Mouse (Mus musculus): ENCODE measurements around the gene Enox1. TPM values are rescaled to one million over a fixed set of nuclear protein-coding genes. Genes with fewer than 3 reads are reported as not detected.

Gene Enox1
- polyA plus RNA-seq, 1 experiment from 2014 or later: 19.8 TPM

DNA sequence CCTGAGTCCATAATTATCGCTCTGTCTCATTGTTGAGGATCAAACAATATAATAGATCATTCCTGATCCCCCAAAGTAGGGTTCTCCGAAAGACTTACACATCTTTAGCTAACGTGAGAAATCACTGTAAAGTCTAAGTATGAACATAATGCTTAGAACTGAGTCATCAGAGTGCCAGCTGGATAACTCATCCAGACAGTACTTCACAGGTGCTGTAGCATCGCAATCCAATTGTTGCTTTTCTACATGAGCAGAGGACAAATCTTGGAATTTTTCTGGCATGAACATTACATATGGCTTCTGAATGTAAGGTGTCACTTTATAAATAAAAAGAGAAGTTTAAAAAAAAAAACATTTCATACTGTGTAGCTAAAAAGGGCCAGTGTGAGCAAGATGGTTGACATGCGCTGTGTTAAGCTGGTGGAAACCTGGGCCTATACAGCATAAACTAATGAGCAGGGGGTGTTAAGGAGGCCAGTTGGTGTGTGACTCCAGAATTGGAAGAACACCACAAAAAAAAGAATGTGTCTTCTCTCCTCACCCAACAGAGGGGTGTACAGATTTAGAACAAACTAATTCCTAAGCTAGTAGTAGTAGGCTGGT is 588.2 kb downstream of the Enox1 start:
- no peak for ATAC-seq (ENCODE audit: insufficient number of reproducible peaks, low FRiP score, low TSS enrichment, low read depth)
- Histone ChIP-seq H3K4me3 (replicated peaks) (no peak overlapping the region), H3K27ac (replicated peaks) (no peak overlapping the region), H3K4me2 (replicated peaks) (no peak overlapping the region), H3K36me3 (no peaks in the 10 kb centered on the region), H3K27me3 (no peaks in the 10 kb centered on the region), H3K4me1 (no peaks in the 10 kb centered on the region), H3K9ac (no peak overlapping the region), H3K9me3 (replicated peaks) (0 out of 2 replicates have a peak, but pooled peaks cover 4% of the 10 kb centered on the region)
- 88% methylated on average over 5 of the region's 5 CpGs for WGBS

GRCm38 (mm10) chr14:77748920-77749319 is 592.4 kb downstream of the Enox1 start:
- no peaks in the 10 kb centered on the region for H3K27me3 ChIP-seq
- ATAC-seq (ENCODE audit: insufficient number of reproducible peaks, low FRiP score, low TSS enrichment, low read depth): no peak
- no peaks in the 10 kb centered on the region for H3K4me1 ChIP-seq
- no peak overlapping the region for H3K9ac ChIP-seq
- H3K4me3 ChIP-seq (replicated peaks): no peak overlapping the region
- H3K9me3 ChIP-seq (replicated peaks): 0 out of 2 replicates have a peak, but pooled peaks cover 7% of the 10 kb centered on the region
- no peak overlapping the region for H3K27ac ChIP-seq (replicated peaks)
- H3K36me3 ChIP-seq: no peaks in the 10 kb centered on the region
- no peak overlapping the region for H3K4me2 ChIP-seq (replicated peaks)

Other genes starting within 250 kb of the Enox1 start
- gene Ccdc122, start 120.0 kb upstream of the Enox1 start, polyA plus RNA-seq (2015; fragmentation: Nextera tagmentation; extraction: Ambion mirVana): 4.5 and 4.7 TPM in 2 replicates
- 12.8 and 15.0 TPM in 2 replicates for gene Lacc1, start 119.9 kb upstream of the Enox1 start, polyA plus RNA-seq (2015; fragmentation: Nextera tagmentation; extraction: Ambion mirVana)

Measured in embryonic facial prominence, embryonic 15.5 days (tissue).